Mouse (Mus musculus) kidney, adult 2 months (tissue): Measurements from ENCODE around the gene Myh7.

Experiments used
- CTCF ChIP-seq: fragments of 200-500 bp; conservative IDR thresholded peaks from 2 replicates; pipeline ENCODE4 v1.5.1; 2011; ENCODE audit warnings: low read depth, mild to moderate bottlenecking, control low read depth, low read length, moderate library complexity, mixed read lengths; ENCODE audit not compliant: insufficient read depth, insufficient read length
- POLR2A ChIP-seq: fragments of 200-500 bp; IDR thresholded peaks from one replicate; pipeline ENCODE4 v1.6.1; 2011; ENCODE audit warnings: low read depth, low read length, control low read depth

DNA sequence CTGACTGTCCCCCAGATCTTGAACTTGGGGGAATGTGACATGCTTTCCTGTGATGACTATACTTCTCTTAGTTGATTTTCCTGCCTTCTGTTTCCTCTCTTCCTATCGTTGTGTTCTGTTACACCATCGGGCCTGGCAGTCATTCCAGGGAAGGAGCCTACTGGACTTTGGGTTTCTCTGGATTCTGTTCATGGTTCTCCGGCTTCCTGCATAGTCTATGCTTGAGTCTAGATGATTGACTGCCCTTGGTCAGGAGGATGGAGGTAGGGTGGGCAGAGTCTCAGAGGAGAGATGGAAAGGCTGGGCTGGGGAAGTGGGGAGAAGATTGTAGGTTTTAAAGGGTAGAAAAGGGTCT is 54.3 kb downstream of the Myh7 start:
- TF ChIP-seq POLR2A: no peak
- no peak for TF ChIP-seq CTCF
